Mouse (Mus musculus): ENCODE results near the gene Icam1.

The Icam1 gene

DNA sequence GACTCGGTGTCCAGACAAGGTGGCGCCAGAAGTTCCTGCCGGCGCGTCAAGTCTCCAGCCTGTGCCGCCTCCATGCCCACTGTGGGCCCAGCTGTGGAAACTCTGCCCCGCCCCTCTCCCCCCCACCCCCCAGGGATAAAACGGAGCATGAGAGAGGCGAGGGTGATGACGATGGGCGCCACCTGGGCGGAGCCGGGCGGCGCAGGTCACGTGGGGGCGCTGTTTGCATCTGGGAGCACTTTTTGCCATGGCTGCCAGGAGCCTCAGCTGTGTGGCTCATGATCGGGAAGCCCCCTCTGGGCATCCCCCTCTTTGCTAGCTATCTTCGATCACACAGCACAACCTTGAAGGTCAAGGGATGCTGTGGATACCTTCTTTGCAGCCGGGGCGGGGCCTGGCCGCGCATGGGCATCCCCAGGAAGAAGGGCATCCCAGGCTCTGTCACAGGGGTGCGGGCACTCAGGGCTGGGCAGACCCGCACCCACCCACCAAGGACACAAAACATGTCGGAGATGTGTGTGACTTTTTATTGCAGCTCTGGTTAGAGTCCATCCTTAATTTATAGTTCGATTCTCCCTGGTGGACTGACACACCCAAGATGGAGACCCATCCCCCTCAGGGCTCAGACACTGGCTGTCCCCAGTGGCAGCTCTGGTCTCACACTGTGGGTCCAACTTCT lies 51.4 kb downstream of the Icam1 start, which contains the start of gene Zglp1:
Gene Zglp1 (minus strand): TSS at position 88 of the 679 bp plus-strand sequence.
- no peak for DNase-seq

- DNase-seq = no peak
These were observed 56.9 kb downstream of the Icam1 start for GRCm38 (mm10) chr9:21072641-21073040.

DNA sequence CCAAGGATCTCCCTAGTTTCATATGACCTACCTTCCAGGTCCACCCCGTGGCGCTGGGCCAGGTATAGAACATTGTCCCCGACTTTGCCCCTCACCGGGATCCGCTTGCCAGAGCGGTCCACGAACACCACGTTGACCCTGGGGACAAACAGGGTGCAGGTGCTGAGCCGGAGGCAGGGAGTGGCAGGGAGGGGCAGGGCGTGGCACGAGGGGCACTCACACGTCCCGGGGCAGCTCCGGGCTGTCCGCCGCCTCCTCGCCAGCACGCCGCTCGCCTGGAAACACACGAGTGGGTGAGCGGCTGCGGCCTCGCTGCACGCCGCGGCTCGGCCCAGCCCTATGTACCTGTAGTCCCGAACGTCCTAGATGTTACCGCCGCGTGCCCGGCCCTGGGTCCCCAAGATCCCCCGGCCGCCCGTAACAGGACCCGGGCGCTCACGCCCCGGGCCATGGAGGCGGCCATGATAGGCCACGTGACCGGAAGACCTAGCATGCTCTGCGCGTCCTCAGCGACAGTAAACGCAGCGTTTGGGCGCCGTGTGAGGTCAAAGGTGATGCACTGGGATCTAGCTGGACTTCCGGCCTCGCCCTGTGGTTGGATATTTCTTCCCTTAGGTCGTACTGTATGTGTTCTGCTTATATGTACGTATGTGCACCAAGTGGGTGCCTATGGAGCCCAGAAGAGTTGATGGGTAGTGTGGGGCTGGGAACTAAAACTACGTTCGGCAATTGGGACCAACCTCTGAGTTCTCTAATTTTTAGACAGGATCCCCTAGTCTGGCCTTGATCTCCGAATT lies 57.5 kb downstream of the Icam1 start, which contains the start of the genes Gm49373 and Fdx1l:
Gene Gm49373 (minus strand): TSS at position 53 of the 797 bp plus-strand sequence.
Gene Fdx1l (minus strand): TSS at position 571 of the 797 bp plus-strand sequence.
- peak; percentile 90 for DNase-seq

- no peak for DNase-seq
These were observed 58.4 kb downstream of the Icam1 start for GRCm38 (mm10) chr9:21074173-21074572.

DNA sequence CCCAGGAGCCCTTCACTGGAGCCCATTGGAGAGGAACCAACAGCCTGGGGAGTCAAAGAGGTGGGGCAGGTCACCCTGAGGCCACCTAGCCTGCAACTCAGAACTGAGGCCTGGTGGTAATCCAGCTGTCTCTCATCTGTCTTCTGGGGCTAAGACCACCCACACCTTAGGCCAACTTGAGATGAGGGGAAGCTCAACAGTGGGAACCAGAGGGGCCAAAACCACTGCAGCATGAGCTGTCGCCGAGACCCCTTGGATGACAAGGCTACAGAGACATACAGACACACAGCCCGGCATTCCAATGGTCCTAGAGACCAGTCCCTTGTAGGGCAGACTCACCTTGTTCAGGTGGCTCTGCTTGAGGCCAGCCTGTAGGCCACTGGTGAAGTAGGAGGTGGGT lies 59.8 kb downstream of the Icam1 start:
- no peak for DNase-seq

All from cerebellum, adult 9-11 months (tissue).